Mouse (Mus musculus): Measurements from ENCODE around the gene Stk25. TPM values are rescaled to one million over a fixed set of nuclear protein-coding genes. Genes with fewer than 3 reads are reported as not detected.

Gene Stk25
- polyA plus RNA-seq, 1 experiment from 2014 or later: 164 TPM

GRCm38 (mm10) chr1:93630796-93631195 lies 27.7 kb downstream of the Stk25 start:
- Histone ChIP-seq H3K27me3 (ENCODE audit: control insufficient read depth, insufficient read depth, low read length) (no peaks in the 10 kb centered on the region), H3K4me1 (ENCODE audit: control insufficient read depth in 2 of 2, insufficient read depth in 2 of 2, low read length in 2 of 2) (peaks cover 3 to 23% of the 10 kb centered on the region in 2 experiments; a peak in 3 of 4 replicates), H3K9me3 (ENCODE audit: control insufficient read depth, low read length) (no peaks in the 10 kb centered on the region), H3K4me3 (ENCODE audit: control insufficient read depth in 1 of 2, insufficient read depth in 1 of 2, low read depth in 1 of 2, low read length in 2 of 2) (no peak overlapping the region), H3K36me3 (ENCODE audit: control insufficient read depth, insufficient read depth, low read length) (peaks cover 49% of the 10 kb centered on the region), H3K27ac (replicated peaks in 1 of 2; ENCODE audit: control insufficient read depth in 1 of 2, insufficient read depth in 1 of 2, low read depth in 2 of 2, low read length in 2 of 2) (no peak overlapping the region), H3K9ac (ENCODE audit: low read length) (no peak overlapping the region), H3K4me2 (ENCODE audit: low read length) (no peak overlapping the region)
- 76% methylated on average over 3 of the region's 3 CpGs for WGBS
- ATAC-seq (ENCODE audit: insufficient number of reproducible peaks, insufficient read depth, low FRiP score, low read depth): no peak

GRCm38 (mm10) chr1:93624502-93624901 lies 34.0 kb downstream of the Stk25 start:
- WGBS: 48% methylated on average over 1 of the region's 1 CpGs
- Histone ChIP-seq H3K27me3 (ENCODE audit: control insufficient read depth, insufficient read depth, low read length) (no peaks in the 10 kb centered on the region), H3K9me3 (ENCODE audit: control insufficient read depth, low read length) (no peaks in the 10 kb centered on the region), H3K4me1 (ENCODE audit: control insufficient read depth in 2 of 2, insufficient read depth in 2 of 2, low read length in 2 of 2) (no peaks in the 10 kb centered on the region), H3K4me2 (ENCODE audit: low read length) (no peak overlapping the region), H3K36me3 (ENCODE audit: control insufficient read depth, insufficient read depth, low read length) (peaks cover 98% of the 10 kb centered on the region), H3K4me3 (ENCODE audit: control insufficient read depth in 1 of 2, insufficient read depth in 1 of 2, low read depth in 1 of 2, low read length in 2 of 2) (no peak overlapping the region), H3K27ac (replicated peaks in 1 of 2; ENCODE audit: control insufficient read depth in 1 of 2, insufficient read depth in 1 of 2, low read depth in 2 of 2, low read length in 2 of 2) (no peak overlapping the region), H3K9ac (ENCODE audit: low read length) (no peak overlapping the region)
- no peak for ATAC-seq (ENCODE audit: insufficient number of reproducible peaks, insufficient read depth, low FRiP score, low read depth)

GRCm38 (mm10) chr1:93618948-93619347 lies 39.5 kb downstream of the Stk25 start:
- Histone ChIP-seq H3K4me3 (ENCODE audit: control insufficient read depth in 1 of 2, insufficient read depth in 1 of 2, low read depth in 1 of 2, low read length in 2 of 2) (no peak overlapping the region), H3K4me2 (ENCODE audit: low read length) (no peak overlapping the region), H3K9me3 (ENCODE audit: control insufficient read depth, low read length) (no peaks in the 10 kb centered on the region), H3K4me1 (ENCODE audit: control insufficient read depth in 2 of 2, insufficient read depth in 2 of 2, low read length in 2 of 2) (no peaks in the 10 kb centered on the region; a peak in 1 of 4 replicates), H3K27me3 (ENCODE audit: control insufficient read depth, insufficient read depth, low read length) (no peaks in the 10 kb centered on the region), H3K27ac (replicated peaks in 1 of 2; ENCODE audit: control insufficient read depth in 1 of 2, insufficient read depth in 1 of 2, low read depth in 2 of 2, low read length in 2 of 2) (no peak overlapping the region), H3K36me3 (ENCODE audit: control insufficient read depth, insufficient read depth, low read length) (peaks cover 46% of the 10 kb centered on the region), H3K9ac (ENCODE audit: low read length) (no peak overlapping the region)
- 45% methylated on average over 5 of the region's 5 CpGs for WGBS
- ATAC-seq (ENCODE audit: insufficient number of reproducible peaks, insufficient read depth, low FRiP score, low read depth): no peak

- peaks cover 38% of the 10 kb centered on the region for H3K36me3 ChIP-seq (ENCODE audit: control insufficient read depth, insufficient read depth, low read length)
- no peak for ATAC-seq (ENCODE audit: insufficient number of reproducible peaks, insufficient read depth, low FRiP score, low read depth)
- WGBS: 88% methylated on average over 4 of the region's 4 CpGs
- no peak overlapping the region for H3K4me2 ChIP-seq (ENCODE audit: low read length)
- no peak overlapping the region for H3K4me3 ChIP-seq (ENCODE audit: control insufficient read depth in 1 of 2, insufficient read depth in 1 of 2, low read depth in 1 of 2, low read length in 2 of 2)
- H3K9ac ChIP-seq (ENCODE audit: low read length): no peak overlapping the region
- no peaks in the 10 kb centered on the region for H3K9me3 ChIP-seq (ENCODE audit: control insufficient read depth, low read length)
- H3K27ac ChIP-seq (replicated peaks in 1 of 2; ENCODE audit: control insufficient read depth in 1 of 2, insufficient read depth in 1 of 2, low read depth in 2 of 2, low read length in 2 of 2): no peak overlapping the region
- no peaks in the 10 kb centered on the region for H3K27me3 ChIP-seq (ENCODE audit: control insufficient read depth, insufficient read depth, low read length)
- H3K4me1 ChIP-seq (ENCODE audit: control insufficient read depth in 2 of 2, insufficient read depth in 2 of 2, low read length in 2 of 2): no peaks in the 10 kb centered on the region; a peak in 1 of 4 replicates
These were observed 40.3 kb downstream of the Stk25 start for GRCm38 (mm10) chr1:93618059-93618748.

GRCm38 (mm10) chr1:93609762-93610161 lies 48.7 kb downstream of the Stk25 start:
- Histone ChIP-seq H3K4me2 (ENCODE audit: low read length) (no peak overlapping the region), H3K27me3 (ENCODE audit: control insufficient read depth, insufficient read depth, low read length) (no peaks in the 10 kb centered on the region), H3K9ac (ENCODE audit: low read length) (no peak overlapping the region), H3K27ac (replicated peaks in 1 of 2; ENCODE audit: control insufficient read depth in 1 of 2, insufficient read depth in 1 of 2, low read depth in 2 of 2, low read length in 2 of 2) (no peak overlapping the region), H3K4me3 (ENCODE audit: control insufficient read depth in 1 of 2, insufficient read depth in 1 of 2, low read depth in 1 of 2, low read length in 2 of 2) (no peak overlapping the region), H3K4me1 (ENCODE audit: control insufficient read depth in 2 of 2, insufficient read depth in 2 of 2, low read length in 2 of 2) (no peaks in the 10 kb centered on the region), H3K36me3 (ENCODE audit: control insufficient read depth, insufficient read depth, low read length) (no peaks in the 10 kb centered on the region), H3K9me3 (ENCODE audit: control insufficient read depth, low read length) (no peaks in the 10 kb centered on the region)
- 86% methylated on average over 8 of the region's 8 CpGs for WGBS
- no peak for ATAC-seq (ENCODE audit: insufficient number of reproducible peaks, insufficient read depth, low FRiP score, low read depth)

- no peaks in the 10 kb centered on the region for H3K9me3 ChIP-seq (ENCODE audit: control insufficient read depth, low read length)
- 62% methylated on average over 4 of the region's 4 CpGs for WGBS
- no peak overlapping the region for H3K27ac ChIP-seq (replicated peaks in 1 of 2; ENCODE audit: control insufficient read depth in 1 of 2, insufficient read depth in 1 of 2, low read depth in 2 of 2, low read length in 2 of 2)
- H3K27me3 ChIP-seq (ENCODE audit: control insufficient read depth, insufficient read depth, low read length): no peaks in the 10 kb centered on the region
- H3K4me2 ChIP-seq (ENCODE audit: low read length): no peak overlapping the region
- H3K36me3 ChIP-seq (ENCODE audit: control insufficient read depth, insufficient read depth, low read length): no peaks in the 10 kb centered on the region
- ATAC-seq (ENCODE audit: insufficient number of reproducible peaks, insufficient read depth, low FRiP score, low read depth): no peak
- no peaks in the 10 kb centered on the region for H3K4me1 ChIP-seq (ENCODE audit: control insufficient read depth in 2 of 2, insufficient read depth in 2 of 2, low read length in 2 of 2)
- H3K4me3 ChIP-seq (ENCODE audit: control insufficient read depth in 1 of 2, insufficient read depth in 1 of 2, low read depth in 1 of 2, low read length in 2 of 2): no peak overlapping the region
- H3K9ac ChIP-seq (ENCODE audit: low read length): no peak overlapping the region
These were observed 49.7 kb downstream of the Stk25 start for GRCm38 (mm10) chr1:93608696-93609245.

GRCm38 (mm10) chr1:93607090-93608083 lies 51.1 kb downstream of the Stk25 start:
- no peaks in the 10 kb centered on the region for H3K36me3 ChIP-seq (ENCODE audit: control insufficient read depth, insufficient read depth, low read length)
- 80% methylated on average over 14 of the region's 14 CpGs for WGBS
- no peaks in the 10 kb centered on the region for H3K27me3 ChIP-seq (ENCODE audit: control insufficient read depth, insufficient read depth, low read length)
- no peaks in the 10 kb centered on the region for H3K9me3 ChIP-seq (ENCODE audit: control insufficient read depth, low read length)
- no peak overlapping the region for H3K9ac ChIP-seq (ENCODE audit: low read length)
- no peak overlapping the region for H3K4me3 ChIP-seq (ENCODE audit: control insufficient read depth in 1 of 2, insufficient read depth in 1 of 2, low read depth in 1 of 2, low read length in 2 of 2)
- H3K4me2 ChIP-seq (ENCODE audit: low read length): no peak overlapping the region
- H3K4me1 ChIP-seq (ENCODE audit: control insufficient read depth in 2 of 2, insufficient read depth in 2 of 2, low read length in 2 of 2): no peaks in the 10 kb centered on the region
- no peak overlapping the region for H3K27ac ChIP-seq (replicated peaks in 1 of 2; ENCODE audit: control insufficient read depth in 1 of 2, insufficient read depth in 1 of 2, low read depth in 2 of 2, low read length in 2 of 2)
- no peak for ATAC-seq (ENCODE audit: insufficient number of reproducible peaks, insufficient read depth, low FRiP score, low read depth)

Measured in heart, embryonic 14.5 days (tissue).